ENCODE assay signal across 15 mouse cellular contexts in the genomic region with DNA sequence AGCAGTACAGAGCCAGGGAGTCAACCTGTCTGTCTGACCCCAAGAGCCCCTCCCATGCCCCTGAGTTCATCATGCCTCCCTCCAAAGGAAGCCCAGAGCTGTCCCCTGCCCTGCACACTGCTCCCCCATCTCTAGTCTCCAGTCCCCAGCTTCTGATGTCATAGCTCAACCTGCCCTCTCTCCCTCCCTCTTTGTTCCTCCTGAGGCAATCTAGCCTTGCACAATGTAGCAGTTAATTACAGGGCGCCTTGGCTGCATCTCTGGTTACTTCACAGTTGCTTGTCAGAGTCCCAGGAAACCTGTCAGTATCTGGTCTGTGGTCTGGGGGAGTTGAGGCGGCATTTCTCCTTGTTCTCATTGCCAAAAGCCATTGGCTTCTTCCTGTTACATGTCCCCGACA. TPM values are rescaled to one million over a fixed set of nuclear protein-coding genes. Genes with fewer than 3 reads are reported as not detected.
DNase-seq lines count a peak whose midpoint lies in the region; ATAC-seq and TF ChIP-seq lines count a peak whose summit lies in the region.
"Had no signal": no experiment of that assay in that cellular context is flagged by ENCODE, and none has a peak within 500 bp of the region (broad histone marks: within the 10 kb centered on the region; RNA-seq: fewer than 3 reads in every experiment).

No protein-coding gene starts in this region.

- DNase-seq in adrenal gland, adult 2 months = peak; percentile 80
- DNase-seq in adrenal gland, postnatal 25 days = no peak
- DNase-seq in 3T3-L1 (ENCODE audit: low read depth, low spot score) = peak; percentile 27
- DNase-seq in brain, adult 2 months (ENCODE audit: low read depth, low spot score) = peak; percentile 31
- DNase-seq in lung, postnatal 0 days (ENCODE audit: low spot score) = peak; percentile 79
- no peak for DNase-seq in cerebellum, adult 11-12 months
- DNase-seq in frontal cortex, postnatal 25 days (ENCODE audit: low spot score in 2 of 2) = no peak
- DNase-seq: forebrain, postnatal 0 days; right cerebral cortex, postnatal 4 days had no signal

- no peak for TF ChIP-seq CTCF in lung, postnatal 0 days (IDR thresholded peaks at IDR 0.05)

- H3K4me2 ChIP-seq in lung, postnatal 0 days (replicated peaks; ENCODE audit: low read depth, low read length) = no peak overlapping the region
- H3K4me2 ChIP-seq in forebrain, embryonic 16.5 days (ENCODE audit: low read length) = no peak overlapping the region
- H3K4me2 ChIP-seq: midbrain, embryonic 11.5 days had no signal

- H3K4me1 ChIP-seq in lung, postnatal 0 days (ENCODE audit: insufficient read depth, low read depth, low read length) = no peaks in the 10 kb centered on the region
- no peaks in the 10 kb centered on the region for H3K4me1 ChIP-seq in forebrain, embryonic 16.5 days (replicated peaks; ENCODE audit: control insufficient read depth, insufficient read depth, low read length)

- no peak overlapping the region for H3K4me3 ChIP-seq in lung, postnatal 0 days (ENCODE audit: low read depth, low read length)
- no peak overlapping the region for H3K4me3 ChIP-seq in forebrain, embryonic 16.5 days (replicated peaks; ENCODE audit: low read length)
- H3K4me3 ChIP-seq: heart, embryonic 10.5 days; layer of hippocampus, adult 2 months had no signal

- H3K27ac ChIP-seq in lung, postnatal 0 days (ENCODE audit: low read length) = no peak overlapping the region
- H3K27ac ChIP-seq in forebrain, embryonic 16.5 days (ENCODE audit: low read length) = no peak overlapping the region
- H3K27ac ChIP-seq: heart, embryonic 10.5 days; layer of hippocampus, adult 2 months had no signal

- ATAC-seq in lung, postnatal 0 days = peak; percentile 75
- no peak for ATAC-seq in forebrain, embryonic 16.5 days
- ATAC-seq: forebrain, postnatal 0 days; hindbrain, embryonic 16.5 days had no signal

- no peak overlapping the region for H3K9ac ChIP-seq in lung, postnatal 0 days (replicated peaks; ENCODE audit: low read depth)
- H3K9ac ChIP-seq in forebrain, embryonic 16.5 days (replicated peaks; ENCODE audit: low read depth, low read length) = no peak overlapping the region
- H3K9ac ChIP-seq: forebrain, postnatal 0 days had no signal

- TF ChIP-seq EP300 in lung, postnatal 0 days (IDR thresholded peaks at IDR 0.05) = no peak; the same call in none of the 2 replicates

- 46% methylated on average over 3 of the region's 3 CpGs for WGBS in lung, postnatal 0 days
- WGBS in forebrain, embryonic 16.5 days = 55% methylated on average over 3 of the region's 3 CpGs

- peaks cover 4% of the 10 kb centered on the region; the same call in 1 of the 2 replicates for H3K9me3 ChIP-seq in lung, postnatal 0 days (ENCODE audit: low read length)
- H3K9me3 ChIP-seq in forebrain, embryonic 16.5 days (ENCODE audit: control insufficient read depth, low read length) = peaks cover 10% of the 10 kb centered on the region

- no peaks in the 10 kb centered on the region for H3K27me3 ChIP-seq in lung, postnatal 0 days (replicated peaks; ENCODE audit: insufficient read depth, low read length)
- no peaks in the 10 kb centered on the region for H3K27me3 ChIP-seq in forebrain, embryonic 16.5 days (replicated peaks; ENCODE audit: control insufficient read depth, insufficient read depth, low read length)

- no peaks in the 10 kb centered on the region for H3K36me3 ChIP-seq in lung, postnatal 0 days (ENCODE audit: insufficient read depth, low read length)
- no peaks in the 10 kb centered on the region for H3K36me3 ChIP-seq in forebrain, embryonic 16.5 days (ENCODE audit: control insufficient read depth, insufficient read depth)

RNA-seq across cellular contexts. Expression of a gene that starts 2.2 kb away (rescaled TPM):
- total RNA-seq in adrenal gland, adult 2 months (2021) = under 1 TPM in 1 of 2 experiments, not detected in 1; 0.52 TPM
- 0.04 and 0.09 TPM in 2 replicates for polyA plus RNA-seq in adrenal gland, adult 2 months (2012; rRNA removed)
- 0.09 TPM in 1 of 2 replicates, not detected in the other for total RNA-seq in adrenal gland, postnatal 25 days (2021)
- 0.04 TPM in 1 of 2 replicates, not detected in the other for polyA plus RNA-seq in lung, postnatal 0 days (2015; fragmentation: Nextera tagmentation; extraction: Ambion mirVana)
- not detected in 2 replicates for polyA plus RNA-seq in forebrain, embryonic 16.5 days (2015; fragmentation: Nextera tagmentation; extraction: Ambion mirVana)
- total RNA-seq: forebrain, postnatal 0 days; liver, adult 2 months had no signal
- polyA plus RNA-seq: heart, embryonic 10.5 days; hindbrain, embryonic 16.5 days; liver, adult 2 months; midbrain, embryonic 11.5 days had no signal

RNA-seq across cellular contexts. Expression of a gene that starts 55.1 kb away (rescaled TPM):
- 100 to 1,000 TPM in 1 of 2 experiments, 10 to 100 TPM in 1; 65.1 to 134 TPM for total RNA-seq in adrenal gland, adult 2 months (2021)
- 60.3 and 70.1 TPM in 2 replicates for polyA plus RNA-seq in adrenal gland, adult 2 months (2012; rRNA removed)
- 91.3 and 122 TPM in 2 replicates for total RNA-seq in adrenal gland, postnatal 25 days (2021)
- polyA plus RNA-seq in lung, postnatal 0 days (2015; fragmentation: Nextera tagmentation; extraction: Ambion mirVana) = 6.0 and 6.2 TPM in 2 replicates
- polyA plus RNA-seq in forebrain, embryonic 16.5 days (2015; fragmentation: Nextera tagmentation; extraction: Ambion mirVana) = 7.1 and 8.5 TPM in 2 replicates

RNA-seq across cellular contexts. Expression of a gene that starts 59.1 kb away (rescaled TPM):
- total RNA-seq in adrenal gland, adult 2 months (2021) = not detected
- 0.03 TPM in 1 of 2 replicates, not detected in the other for polyA plus RNA-seq in adrenal gland, adult 2 months (2012; rRNA removed)
- total RNA-seq in adrenal gland, postnatal 25 days (2021) = not detected in 2 replicates
- 0.02 TPM in 1 of 2 replicates, not detected in the other for polyA plus RNA-seq in lung, postnatal 0 days (2015; fragmentation: Nextera tagmentation; extraction: Ambion mirVana)
- polyA plus RNA-seq in forebrain, embryonic 16.5 days (2015; fragmentation: Nextera tagmentation; extraction: Ambion mirVana) = 0.53 and 1.8 TPM in 2 replicates
- polyA plus RNA-seq: midbrain, embryonic 11.5 days had no signal

Comparison
In these comparisons a context has a peak if more than half of its experiments do, and no peak if none do; other contexts are left out.
1. DNase-seq: peak in adrenal gland, adult 2 months (single experiment), 3T3-L1 (single experiment), brain, adult 2 months (single experiment) and lung, postnatal 0 days (single experiment); none in adrenal gland, postnatal 25 days (single experiment), cerebellum, adult 11-12 months (single experiment) and frontal cortex, postnatal 25 days (0 of 2).